Mouse (Mus musculus): ENCODE results near the gene Wasf2.
"Not testable (repeated sequence)": the region's sequence is repeated elsewhere in the genome, so short reads cannot be mapped to it uniquely, and the experiment has no call there.

Wasf2 gene

DNA sequence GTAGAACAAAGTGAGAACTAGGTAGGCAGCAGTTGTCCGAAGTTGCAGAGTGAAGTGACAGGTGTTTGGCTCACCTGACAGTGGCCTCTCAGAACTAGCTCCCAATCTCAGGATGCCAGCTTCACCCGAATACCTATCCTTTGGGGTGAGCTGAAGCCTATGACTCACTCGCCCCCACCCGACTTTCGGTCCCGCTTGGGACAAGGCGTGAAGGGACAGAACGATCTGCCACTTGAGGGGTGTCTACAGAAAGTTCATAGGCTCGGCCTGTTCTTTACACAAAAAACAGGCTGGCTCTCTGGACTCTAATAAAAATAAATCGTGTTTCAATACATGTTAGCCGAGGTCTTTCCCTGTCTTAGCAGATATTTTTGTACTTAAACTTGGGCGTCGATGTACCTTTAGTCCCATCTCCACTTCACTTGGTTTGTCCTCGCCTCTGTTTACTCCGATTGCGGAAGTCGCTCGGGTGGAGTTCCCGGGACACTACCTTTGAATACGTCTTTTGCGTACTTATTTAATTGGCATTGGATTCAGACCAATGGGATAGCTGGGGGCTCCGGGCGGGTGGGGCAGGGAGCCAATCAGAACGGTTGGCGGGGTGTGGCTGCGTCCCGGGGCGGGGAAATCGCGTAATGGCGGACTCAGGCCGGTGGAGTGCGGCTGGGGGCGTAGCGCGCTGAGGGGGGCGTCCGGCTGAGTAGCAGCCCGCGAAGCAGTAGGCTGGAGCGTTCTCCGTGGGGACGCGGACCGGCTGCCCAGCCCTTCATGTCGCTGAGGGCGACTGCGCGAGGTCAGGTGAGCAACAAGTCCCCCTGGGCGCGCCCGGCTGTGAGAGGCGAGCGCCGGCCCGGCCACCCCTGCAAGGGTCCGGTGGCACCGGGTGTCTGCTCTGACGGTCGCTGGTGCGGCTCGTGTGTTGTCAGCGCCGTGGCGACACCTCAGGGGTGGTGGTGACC is at the start of gene Wasf2:
Wasf2 (plus strand) TSS at position 575 of the 959 bp plus-strand sequence.
- peak; percentile 96 for DNase-seq (ENCODE audit: low read depth, low spot score)

DNA sequence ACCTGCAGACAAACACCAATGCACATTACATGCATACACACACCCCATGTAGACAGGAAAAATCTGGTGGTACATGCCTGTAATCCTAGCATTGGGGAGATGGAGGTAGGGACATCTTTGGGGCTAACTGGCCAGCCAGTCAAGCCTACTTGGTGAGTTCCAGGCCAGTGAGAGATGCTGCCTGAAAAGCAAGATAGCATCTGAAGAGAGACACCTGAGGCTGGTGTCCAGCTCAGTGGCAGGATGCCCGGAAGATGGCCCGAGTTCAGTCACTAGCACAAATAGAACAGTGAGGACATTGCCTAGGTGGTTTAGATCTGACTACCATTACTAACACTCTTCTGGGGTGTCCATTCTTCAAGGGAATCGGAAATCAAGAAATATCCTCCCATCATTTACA is 49.4 kb upstream of the Wasf2 start:
- no peak for DNase-seq (ENCODE audit: low read depth, low spot score)

DNA sequence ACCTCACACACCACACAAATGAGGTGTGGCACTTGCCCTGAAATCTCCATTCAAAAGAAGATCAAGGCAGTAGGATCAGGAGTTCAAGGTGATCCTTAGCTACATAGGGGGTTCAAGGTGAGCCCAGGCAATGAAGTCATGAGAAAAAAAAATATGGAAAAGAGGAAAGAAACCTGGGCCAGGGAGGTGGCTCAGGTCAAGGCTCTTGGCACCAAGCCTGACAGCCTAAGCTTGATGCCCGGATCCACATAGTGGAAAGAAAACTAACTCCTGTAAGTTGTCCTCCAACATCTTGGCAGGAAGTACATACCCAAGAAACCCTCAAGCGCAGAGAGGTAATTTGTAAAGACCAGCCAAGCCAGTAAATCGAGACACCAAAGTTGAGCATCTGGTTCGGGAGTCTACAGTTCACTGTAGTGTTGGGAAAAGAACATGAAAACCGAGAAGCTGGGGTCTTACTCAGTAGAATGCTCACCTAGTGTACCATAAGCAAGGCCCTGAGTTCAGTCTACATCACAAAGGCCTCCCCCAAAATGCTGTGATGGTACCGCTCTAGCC is 48.0 kb upstream of the Wasf2 start:
- no peak for DNase-seq (ENCODE audit: low read depth, low spot score)

DNA sequence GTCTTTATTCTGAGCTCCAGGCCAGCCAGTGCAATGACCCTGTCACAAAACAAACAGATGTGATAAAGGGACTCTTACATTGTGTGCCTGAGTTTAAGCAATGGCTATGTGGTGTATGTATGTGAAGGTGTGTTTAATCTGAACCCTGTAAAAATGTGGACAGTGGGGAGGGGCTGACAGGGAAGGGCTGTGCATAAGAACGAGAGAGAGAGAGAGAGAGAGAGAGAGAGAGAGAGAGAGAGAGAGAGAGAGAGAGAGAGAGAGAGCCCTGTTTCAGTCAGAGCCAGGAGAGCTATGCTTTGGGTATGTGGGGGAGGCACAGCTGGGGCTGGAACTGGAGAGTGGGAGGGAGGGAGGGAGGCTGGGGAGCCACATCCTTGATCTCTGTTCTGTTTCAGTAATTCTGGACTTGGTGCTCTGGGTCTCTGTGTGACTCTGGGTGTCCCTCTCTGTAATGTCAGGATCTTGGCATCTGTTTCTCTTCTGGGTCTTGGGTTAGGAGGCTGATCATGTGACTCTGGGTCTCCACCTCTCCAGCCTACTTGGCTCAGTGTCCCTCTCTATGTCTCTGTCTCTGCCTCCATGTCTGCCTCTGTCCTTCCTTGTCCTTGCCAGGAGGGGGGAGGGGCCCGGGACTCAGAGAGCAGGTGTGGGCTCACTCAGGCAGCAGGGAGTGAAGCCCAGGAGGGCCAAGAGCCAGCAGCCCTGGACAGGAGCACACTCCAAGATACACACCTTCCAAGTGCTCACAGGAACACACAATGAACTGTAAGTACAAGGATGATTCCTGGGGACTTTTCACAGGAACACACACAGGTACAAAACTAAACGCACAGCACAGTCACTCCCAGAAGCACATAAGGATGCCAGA is 46.1 kb upstream of the Wasf2 start:
- DNase-seq (ENCODE audit: low read depth, low spot score), result no peak

DNA sequence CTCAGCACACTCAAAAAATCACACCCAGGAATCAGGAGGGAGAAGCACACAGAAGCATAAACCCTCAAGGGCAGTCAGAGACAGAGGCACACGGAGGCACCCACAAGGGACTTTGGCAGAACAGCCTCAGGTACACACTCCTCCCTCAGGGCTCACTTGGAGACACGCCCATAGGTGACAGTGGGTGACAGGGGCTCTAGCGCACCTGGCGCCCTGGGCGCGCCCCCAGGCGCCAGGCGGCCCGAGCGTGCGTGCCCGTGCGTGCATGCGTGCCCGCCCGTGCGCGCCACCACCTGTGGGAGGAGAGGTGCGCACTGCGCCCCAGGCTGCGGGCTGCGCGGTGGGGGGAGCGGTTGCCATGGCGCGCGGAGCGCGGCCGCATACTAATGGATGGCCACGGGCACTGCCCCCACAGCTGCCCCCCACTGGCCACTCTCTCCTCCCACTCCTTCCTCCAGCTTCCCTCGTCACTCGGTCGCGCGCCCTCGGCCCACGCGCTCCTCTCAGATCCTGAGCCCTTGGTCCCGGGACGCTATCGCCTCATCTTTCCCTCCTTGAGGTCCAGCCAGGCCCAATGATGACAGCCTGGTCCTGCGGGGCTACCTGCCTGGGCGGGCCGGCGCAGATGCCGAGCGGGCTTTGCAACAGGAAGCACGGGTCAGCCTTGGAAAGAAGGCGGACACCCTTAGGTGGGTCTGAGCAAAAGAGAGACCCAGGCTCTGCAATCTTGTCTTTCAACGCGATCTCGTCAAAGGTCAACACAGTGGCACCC is 45.1 kb upstream of the Wasf2 start:
- no peak for DNase-seq (ENCODE audit: low read depth, low spot score)

DNA sequence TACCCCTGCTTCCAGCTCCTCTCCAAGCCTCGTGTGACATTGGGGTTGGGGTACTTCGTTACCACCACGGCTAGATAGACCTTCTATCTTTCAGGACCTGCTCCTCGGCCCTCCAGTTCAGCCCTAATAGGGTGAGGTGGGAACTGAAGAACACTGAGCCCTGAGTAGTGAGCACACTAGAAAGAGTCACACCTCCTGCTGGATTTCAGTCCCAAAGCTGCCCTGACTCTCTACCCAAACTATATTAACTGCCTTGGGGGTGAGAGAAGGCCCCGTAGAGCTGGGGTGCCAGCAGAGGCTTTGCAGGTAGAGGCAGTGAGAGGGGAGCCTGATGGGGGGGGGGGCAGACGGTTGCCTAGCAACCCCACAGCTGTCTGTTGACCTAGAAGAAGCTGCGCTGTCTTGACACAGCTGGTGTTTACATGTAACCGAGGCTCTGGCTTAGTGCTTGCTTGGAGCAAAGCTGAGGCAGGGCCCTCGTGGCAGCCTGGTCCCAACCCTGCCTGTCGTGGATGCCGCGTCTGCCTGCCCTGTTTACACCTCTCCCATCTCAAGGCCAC is 44.4 kb upstream of the Wasf2 start:
- DNase-seq (ENCODE audit: low read depth, low spot score), result no peak

DNA sequence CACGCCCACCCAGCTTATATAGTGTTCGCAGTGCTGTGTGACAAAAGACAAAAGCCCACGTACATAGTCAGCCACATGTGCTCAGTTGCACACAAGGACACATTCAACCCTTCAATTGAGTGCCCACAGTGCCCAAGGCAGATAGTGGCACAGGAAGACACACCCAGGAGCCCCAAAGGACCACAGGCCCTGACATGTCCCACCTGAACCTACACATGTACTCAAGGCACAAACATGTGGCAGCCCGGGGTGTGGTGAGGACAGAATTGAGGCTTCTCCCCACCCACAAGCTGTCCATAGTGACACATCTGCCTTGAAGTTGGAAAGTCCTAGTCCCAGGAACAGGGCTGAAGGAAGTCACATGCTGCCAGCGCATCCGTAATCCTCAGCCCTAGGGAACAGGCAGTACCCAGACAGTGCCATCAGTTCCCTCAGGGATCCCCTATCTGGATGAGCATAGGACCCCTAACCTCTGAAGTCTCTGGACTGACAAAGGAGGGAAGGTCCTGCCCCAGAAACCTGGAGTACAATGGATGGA is 43.1 kb upstream of the Wasf2 start:
- DNase-seq (ENCODE audit: low read depth, low spot score), result no peak

DNA sequence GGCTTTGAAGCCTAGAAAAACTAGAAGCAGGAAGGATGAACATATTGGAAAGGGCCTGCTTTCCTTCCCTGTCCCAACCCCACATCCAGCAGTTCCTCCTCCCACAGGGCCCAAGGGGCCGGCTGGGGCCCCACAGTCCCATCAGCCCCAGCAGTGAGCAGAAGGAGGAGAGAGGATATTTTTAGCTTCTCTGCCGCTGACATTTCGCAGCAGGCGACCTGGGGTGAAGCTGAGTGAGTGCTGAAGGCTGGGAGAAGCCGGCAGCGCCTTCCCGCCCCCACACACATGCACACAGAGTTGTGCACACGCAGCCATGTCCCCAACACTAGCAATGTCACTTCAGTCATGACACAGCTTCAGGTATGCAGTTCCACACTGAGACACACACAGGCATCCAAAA is 42.5 kb upstream of the Wasf2 start:
- no peak for DNase-seq (ENCODE audit: low read depth, low spot score)

DNA sequence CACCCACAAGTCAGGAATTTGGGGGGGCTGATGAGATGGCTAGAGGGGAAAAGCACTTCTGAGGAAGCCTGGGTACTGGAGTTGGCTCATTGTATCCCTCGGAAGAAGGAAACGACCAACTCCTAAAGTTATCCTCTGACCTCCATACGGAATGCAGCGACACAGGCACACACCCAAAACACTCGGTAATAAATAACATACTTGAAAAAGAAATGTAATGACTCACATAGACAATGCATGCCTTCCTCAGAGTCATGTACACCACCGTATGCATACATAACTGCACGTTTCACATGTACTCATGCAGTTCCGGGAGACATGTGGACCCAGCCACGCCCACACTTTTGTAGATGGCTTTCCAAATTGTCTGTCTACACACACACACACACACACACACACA is 41.0 kb upstream of the Wasf2 start:
- DNase-seq (ENCODE audit: low read depth, low spot score), result no peak

DNA sequence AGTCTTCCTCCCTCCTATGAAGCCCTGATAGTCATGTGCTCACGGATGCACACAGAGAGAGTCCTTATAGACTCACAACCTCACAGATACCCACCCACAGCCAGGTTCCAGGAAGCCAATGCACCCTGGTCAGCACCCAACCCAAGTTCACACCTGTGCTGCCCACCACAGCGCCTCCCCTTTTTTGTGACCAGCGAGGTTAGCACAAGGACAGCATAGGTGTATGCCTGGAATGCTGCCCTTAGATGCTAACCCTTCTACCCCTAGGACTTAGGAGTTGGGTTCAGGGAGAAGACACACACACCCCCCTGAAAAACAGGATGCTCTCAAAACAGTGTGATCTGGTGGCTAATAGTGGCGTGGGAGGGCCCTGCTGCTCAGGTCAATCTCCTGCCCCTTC is 40.5 kb upstream of the Wasf2 start:
- DNase-seq (ENCODE audit: low read depth, low spot score), result no peak

DNA sequence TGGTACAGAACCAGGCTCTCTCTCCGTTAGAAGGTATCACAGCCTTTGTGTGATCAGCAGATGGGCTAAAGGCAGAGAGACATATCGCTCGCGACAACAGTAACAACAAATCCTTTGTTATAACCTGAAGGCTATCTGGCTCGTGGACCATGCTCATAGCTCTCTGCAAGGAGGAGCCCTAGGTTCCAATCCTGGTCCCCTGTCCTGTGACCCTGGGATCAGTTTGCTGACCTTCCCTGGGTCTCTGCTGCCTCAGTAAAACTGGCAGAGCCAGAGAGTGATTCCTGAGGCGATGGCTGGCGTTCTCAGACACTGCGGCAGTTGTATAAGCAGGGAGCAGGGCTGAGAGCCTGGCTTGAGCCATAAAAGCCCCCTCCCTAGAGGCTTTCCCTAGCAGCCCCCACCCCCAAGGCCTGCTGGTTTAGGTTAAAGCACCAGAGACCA is 40.0 kb upstream of the Wasf2 start:
- DNase-seq (ENCODE audit: low read depth, low spot score), result peak; percentile 57

DNA sequence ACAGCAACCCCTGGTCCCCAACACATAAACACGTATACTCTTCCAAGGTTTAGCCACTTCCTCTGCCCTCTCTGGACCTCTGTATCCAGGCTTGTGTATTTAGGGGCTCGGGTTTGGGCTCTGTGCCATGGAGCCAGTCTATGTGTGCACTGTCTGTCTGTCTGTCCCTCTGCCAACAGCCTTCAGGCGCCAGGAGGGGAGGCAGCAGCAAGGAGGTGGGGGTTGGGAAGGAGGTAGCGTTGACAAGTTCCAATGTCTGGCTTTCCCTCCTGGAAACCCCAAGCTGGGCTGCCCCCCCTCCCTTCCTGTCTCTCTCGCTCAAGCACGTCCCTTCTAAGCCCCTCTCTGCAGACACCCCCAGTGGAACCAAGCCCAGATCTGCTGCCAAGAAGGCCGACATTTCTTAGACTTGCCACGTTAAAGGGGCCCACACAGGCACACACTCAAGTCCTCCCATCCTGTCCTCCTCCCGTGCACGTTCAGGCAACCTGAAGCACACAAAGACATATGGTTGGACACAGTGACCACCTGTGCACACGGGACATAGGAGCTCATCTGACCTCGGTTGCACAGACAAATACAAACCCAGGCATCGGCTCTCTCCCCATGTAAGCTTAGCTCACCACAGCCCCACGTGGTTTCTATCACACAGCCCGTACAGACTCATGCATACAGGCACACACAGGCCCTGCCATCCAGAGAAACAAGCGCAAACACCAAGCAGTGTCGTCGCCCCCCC is 39.4 kb upstream of the Wasf2 start:
- no peak for DNase-seq (ENCODE audit: low read depth, low spot score)

DNA sequence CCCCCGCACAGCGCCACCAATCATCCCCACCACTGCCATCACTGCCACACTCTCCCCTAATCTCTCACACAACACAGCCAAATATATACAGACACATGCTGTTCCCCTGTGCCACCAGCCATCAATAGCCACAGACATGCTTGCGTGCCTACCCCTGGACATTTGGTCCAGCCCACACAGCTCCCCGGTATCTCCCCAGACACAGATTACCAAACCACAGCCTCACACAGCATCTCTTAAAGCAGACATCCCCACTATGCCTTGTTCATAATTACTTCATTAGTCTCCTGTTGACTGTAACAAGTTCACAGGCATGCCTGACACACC is 38.9 kb upstream of the Wasf2 start:
- no peak for DNase-seq (ENCODE audit: low read depth, low spot score)

DNA sequence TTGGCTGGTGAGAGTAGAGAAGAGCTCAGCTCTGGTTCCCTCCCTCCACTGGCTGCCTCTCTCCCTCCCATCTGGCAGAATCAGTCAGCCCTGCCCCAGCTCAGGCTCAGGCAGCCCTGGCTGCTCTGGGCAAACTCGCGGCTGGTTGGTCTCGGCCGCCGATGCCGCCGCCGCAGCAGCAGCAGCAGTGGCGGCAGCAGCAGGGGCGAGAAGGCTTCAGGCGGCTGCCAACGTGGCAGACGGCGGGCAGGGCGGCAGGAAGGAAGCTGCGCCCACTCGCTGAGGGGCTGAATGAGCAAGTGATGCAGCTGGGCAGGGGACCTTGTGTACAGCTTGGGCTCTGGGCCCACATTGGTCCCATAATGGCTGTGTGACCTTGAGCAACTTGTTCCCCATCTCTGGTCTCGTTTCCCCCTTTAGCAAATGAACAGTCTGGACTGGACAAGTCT is 37.8 kb upstream of the Wasf2 start:
- DNase-seq (ENCODE audit: low read depth, low spot score), result no peak

DNA sequence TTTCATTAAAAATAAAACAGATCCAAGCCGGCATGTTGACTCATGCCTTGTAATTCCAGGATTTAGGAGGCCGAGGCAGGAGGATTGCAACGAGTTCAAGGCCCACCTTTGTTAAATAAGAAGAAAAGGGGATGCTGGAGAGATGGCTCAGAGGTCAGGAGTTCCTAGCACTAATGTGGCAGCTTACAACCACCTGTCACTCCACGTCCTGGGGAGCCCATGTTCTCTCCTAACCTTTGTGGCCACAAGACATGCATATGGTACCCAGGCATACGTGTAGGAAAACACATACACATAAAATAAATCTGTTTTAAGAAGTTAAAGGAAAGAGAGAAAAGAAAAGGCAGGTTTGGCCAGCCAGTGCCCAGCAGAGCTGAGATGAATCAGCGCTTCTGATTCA is 37.2 kb upstream of the Wasf2 start:
- DNase-seq (ENCODE audit: low read depth, low spot score), result no peak

DNA sequence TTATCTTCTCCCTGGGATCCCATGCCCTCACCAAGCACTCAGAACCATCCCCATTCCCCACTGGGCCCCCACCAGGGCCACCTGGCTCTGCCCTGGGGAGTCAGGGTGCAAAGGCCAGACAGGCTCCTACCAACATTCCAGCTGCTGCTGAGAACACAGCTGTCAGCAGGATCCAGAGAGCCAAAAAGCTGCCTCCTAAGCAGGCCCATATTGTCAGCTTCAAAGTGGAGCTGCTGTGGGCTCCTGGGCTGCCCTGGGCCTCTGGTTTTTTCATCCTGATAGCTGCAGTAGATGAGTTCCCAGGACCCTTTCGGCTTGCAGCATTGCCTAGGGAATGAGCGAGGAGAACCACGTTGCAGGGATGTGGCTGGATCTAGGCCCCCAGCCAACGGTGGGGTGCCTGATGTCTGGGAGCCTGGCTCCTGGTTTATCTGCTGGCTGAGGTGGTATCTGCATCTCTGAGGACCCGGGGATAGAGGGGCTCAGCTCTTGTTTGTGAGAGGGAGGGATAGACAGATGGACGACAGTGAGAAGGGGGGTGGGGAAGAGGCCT is 36.7 kb upstream of the Wasf2 start:
- no peak for DNase-seq (ENCODE audit: low read depth, low spot score)

DNA sequence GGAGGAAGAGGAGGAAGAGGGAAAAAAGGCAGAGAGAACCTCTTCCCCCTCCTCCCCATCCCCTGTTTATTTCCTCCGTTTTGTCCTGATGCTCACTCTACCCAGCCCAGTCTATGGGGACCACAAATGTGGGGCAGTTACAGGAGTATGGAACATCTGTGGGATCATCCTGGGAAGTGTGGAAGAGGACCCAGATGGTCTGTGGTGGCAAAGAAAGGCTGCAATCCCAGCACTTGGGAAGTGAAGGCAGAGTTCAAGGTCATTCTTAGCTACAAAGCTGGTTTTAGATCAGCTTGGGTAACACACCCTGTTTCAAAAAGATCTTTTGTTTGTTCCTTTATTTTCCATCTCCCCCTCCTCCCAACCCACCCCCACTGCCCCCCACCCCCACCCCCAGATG is 36.0 kb upstream of the Wasf2 start:
- no peak for DNase-seq (ENCODE audit: low read depth, low spot score)

DNA sequence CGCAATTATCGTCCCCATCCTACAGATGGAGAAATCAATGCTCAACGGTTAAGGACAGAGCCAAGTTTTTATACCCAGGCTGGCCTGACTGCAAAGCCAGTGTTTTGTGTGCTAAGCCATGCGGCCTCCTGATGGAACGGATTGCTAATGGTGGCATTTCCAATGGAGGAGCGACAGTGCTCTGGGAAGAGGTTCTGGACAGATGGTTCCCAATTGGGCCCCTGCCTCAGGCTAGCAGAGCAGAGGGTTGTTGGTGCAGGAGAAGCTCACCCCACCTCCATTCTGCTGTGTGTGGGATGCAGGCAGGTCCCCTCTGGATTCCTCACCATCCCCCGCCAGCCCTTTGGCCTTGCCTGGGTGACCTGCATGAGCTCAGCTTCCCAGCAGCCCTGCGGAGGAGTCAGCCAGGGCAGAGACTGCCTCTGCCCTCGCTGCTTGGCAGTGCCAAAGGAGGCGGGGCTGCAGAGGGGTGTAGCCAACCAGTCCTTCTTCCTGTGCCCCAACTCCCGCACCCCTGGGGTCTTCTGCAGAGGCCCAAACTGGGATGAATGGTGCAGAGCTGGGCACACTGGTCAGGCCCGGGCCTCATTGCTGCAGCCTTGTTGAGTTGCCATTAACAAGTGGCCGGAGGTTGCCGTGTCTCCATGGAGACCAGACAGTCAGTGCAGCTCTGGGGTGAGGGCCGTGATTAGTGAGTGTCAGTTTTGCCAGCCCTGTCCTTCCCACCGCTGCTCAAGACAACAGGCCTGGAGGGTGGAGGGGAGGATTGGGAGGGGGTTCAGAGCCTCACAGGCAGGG is 35.2 kb upstream of the Wasf2 start:
- no peak for DNase-seq (ENCODE audit: low read depth, low spot score)

DNA sequence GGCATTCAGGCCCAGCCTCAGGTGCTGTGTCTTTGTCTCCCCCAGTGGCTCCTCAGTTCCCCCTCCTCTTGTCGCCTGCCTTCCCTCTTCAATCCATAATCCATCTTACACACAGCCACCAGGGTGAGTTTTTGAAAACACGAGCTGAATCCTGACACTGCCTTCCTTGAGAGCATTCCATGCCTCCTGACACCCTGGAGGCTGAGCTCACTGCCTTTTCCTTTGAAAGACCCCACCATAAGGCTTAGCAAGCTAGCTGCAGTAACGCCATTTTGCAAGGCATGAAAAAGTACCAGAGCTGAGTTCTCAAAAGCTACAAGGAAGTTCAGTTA is 34.6 kb upstream of the Wasf2 start:
- not testable (repeated sequence) for DNase-seq (ENCODE audit: low read depth, low spot score)
